Mouse (Mus musculus) megakaryocyte, embryonic 14.5 days (primary cell): ENCODE data around the gene D630023F18Rik. TPM values are rescaled to one million over a fixed set of nuclear protein-coding genes. Genes with fewer than 3 reads are reported as not detected.

Source experiments
- H3K27me3 ChIP-seq: replicated peaks from 2 replicates; pipeline ENCODE3; 2012; ENCODE audit warnings: inconsistent platforms
- H3K36me3 ChIP-seq: replicated peaks from 2 replicates; pipeline ENCODE3; 2012; ENCODE audit warnings: low read length, inconsistent platforms, mixed read lengths
- H3K4me1 ChIP-seq: 2 replicates; pipeline ENCODE4 v1.6.1; 2012; ENCODE audit warnings: inconsistent platforms
- H3K4me3 ChIP-seq: replicated peaks from 2 replicates; pipeline ENCODE3; 2012; ENCODE audit warnings: moderate library complexity, mild to moderate bottlenecking, inconsistent platforms
- H3K9me3 ChIP-seq: 2 replicates; pipeline ENCODE4 v1.6.1; 2012; ENCODE audit warnings: inconsistent platforms
- FLI1 ChIP-seq: IDR thresholded peaks from 2 replicates; pipeline ENCODE4 v1.6.1; 2012; ENCODE audit warnings: low read length, inconsistent platforms, mixed read lengths
- GATA1 ChIP-seq: IDR thresholded peaks from 3 replicates; pipeline ENCODE4 v1.6.1; 2012; ENCODE audit warnings: mixed read lengths, low read length, inconsistent platforms, borderline replicate concordance
- polyA plus RNA-seq: library from polyadenylated mRNA; stranded (reverse); fragments of >175 nt; gene quantifications from 2 replicates; pipeline ENCODE4 v1.2.3, GENCODE M21; 2012; ENCODE audit warnings: low replicate concordance; ENCODE audit not compliant: insufficient read depth

The D630023F18Rik gene
- polyA plus RNA-seq, 1 experiment, result not detected

GRCm38 (mm10) chr1:65088567-65089356, 34.3 kb downstream of the D630023F18Rik start:
- no peak overlapping the region for H3K4me3 ChIP-seq
- TF ChIP-seq GATA1 (no peak), FLI1 (no peak)
- peaks cover 6% of the 10 kb centered on the region for H3K4me1 ChIP-seq
- H3K36me3 ChIP-seq, result no peaks in the 10 kb centered on the region
- H3K27me3 ChIP-seq, result peaks cover 2% of the 10 kb centered on the region
- peaks cover 3% of the 10 kb centered on the region; the same call in 1 of the 2 replicates for H3K9me3 ChIP-seq

- no peaks in the 10 kb centered on the region for H3K4me1 ChIP-seq
- no peak within 1 kb of the TSS for H3K4me3 ChIP-seq
- H3K9me3 ChIP-seq, result 0 out of 2 replicates have a peak, but pooled peaks cover 2% of the 10 kb centered on the region
- H3K27me3 ChIP-seq, result peaks cover 2% of the 10 kb centered on the region
- no peaks in the 10 kb centered on the region for H3K36me3 ChIP-seq
- no peak for TF ChIP-seq GATA1
- TF ChIP-seq FLI1, result no peak
Observed at GRCm38 (mm10) chr1:65082188-65082587, 40.8 kb downstream of the D630023F18Rik start, which contains the start of gene Crygb. Crygb (minus strand) TSS chr1:65082288.

DNA sequence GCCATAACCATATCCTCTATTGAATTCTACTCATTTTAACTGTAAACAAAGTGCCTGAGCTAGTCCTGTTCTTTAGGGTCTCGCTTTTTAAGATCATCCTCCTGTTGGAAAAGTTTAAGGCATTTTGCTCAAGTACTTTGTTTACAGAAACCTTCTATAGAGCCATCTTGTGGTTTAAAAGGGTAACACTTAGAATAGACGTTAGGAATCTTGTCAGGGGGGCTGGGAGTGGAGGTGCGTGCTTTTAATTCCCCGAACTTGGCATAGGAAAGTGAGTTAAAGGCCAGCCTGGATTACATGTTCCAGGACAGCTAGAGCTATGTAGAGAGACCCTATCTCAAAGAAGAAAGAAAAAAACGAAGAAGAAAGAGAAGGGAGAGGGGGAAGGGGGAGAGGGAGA, 47.4 kb downstream of the D630023F18Rik start:
- Histone ChIP-seq H3K36me3 (no peaks in the 10 kb centered on the region), H3K9me3 (0 out of 2 replicates have a peak, but pooled peaks cover 2% of the 10 kb centered on the region), H3K4me1 (no peaks in the 10 kb centered on the region), H3K4me3 (no peak overlapping the region), H3K27me3 (no peaks in the 10 kb centered on the region)
- no peak for TF ChIP-seq FLI1

- TF ChIP-seq FLI1, result no peak
- no peak for TF ChIP-seq GATA1
- no peaks in the 10 kb centered on the region for H3K9me3 ChIP-seq
- H3K36me3 ChIP-seq, result no peaks in the 10 kb centered on the region
- H3K27me3 ChIP-seq, result no peaks in the 10 kb centered on the region
- no peak within 1 kb of the TSS for H3K4me3 ChIP-seq
- H3K4me1 ChIP-seq, result no peaks in the 10 kb centered on the region
Observed at GRCm38 (mm10) chr1:65073589-65073988, 49.4 kb downstream of the D630023F18Rik start, which contains the start of gene Crygc. Crygc (minus strand) TSS chr1:65073689.

DNA sequence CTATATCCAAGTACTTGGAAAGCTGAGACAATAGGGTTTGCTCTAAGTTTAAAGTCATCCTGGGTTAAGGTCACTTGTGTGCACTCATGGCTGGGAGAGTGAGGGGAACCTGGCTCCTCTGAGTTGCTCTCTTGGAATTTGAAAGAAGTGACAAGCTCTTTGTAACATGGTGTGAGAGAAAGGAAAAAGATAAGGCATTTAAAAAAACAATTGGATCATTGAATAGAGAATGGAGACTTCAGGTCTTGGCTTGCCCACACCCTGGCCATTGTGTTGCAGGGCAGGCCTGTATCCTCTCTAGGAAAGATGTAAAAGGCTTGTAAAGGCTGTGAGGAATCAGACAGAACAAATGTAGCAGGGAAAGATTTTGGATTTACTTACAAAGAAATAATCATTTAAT, 55.2 kb downstream of the D630023F18Rik start:
- no peaks in the 10 kb centered on the region for H3K36me3 ChIP-seq
- no peak for TF ChIP-seq FLI1
- TF ChIP-seq GATA1, result no peak
- peaks cover 4% of the 10 kb centered on the region for H3K9me3 ChIP-seq
- H3K27me3 ChIP-seq, result no peaks in the 10 kb centered on the region
- no peaks in the 10 kb centered on the region for H3K4me1 ChIP-seq
- no peak overlapping the region for H3K4me3 ChIP-seq

DNA sequence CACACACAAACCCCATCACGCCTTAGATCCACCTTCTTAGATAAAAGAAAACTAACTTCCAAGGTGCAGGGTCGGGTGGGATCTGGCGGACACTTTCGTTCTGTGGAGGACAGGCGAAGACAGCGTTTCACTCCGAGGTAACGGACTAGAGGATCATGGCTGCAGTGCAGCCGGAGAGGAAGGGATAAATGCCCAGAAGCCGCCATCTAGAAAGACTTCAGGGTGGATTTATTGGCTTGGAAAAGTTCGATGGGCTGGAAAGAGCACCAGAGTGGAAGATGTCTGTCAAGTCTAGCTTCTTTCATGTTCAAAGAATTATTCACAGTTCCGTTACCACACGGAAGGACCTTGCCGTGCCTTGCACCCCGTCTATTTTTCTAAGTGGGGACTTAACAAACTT, 58.8 kb downstream of the D630023F18Rik start:
- Histone ChIP-seq H3K4me1 (no peaks in the 10 kb centered on the region), H3K36me3 (no peaks in the 10 kb centered on the region), H3K27me3 (no peaks in the 10 kb centered on the region), H3K9me3 (peaks cover 4% of the 10 kb centered on the region), H3K4me3 (no peak overlapping the region)
- no peak for TF ChIP-seq GATA1

DNA sequence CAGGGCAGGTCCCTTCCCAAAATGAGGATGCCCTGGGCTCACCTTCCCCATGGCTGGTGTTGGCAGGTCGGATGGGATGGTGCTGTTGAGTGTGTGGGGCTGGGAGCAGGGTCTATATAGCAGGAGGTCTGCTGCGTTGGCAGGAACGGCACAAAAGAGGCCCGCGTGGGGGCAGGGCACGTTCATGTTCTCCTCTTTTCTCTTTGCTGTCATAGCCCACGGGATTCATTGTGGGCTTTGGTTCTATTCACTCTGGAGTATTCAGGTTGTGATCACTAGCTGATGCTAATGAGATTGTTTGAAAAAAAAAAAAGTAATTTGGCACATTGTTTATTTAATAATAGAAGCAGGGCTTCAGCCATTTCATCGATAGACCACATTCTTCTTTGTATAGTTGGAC, 59.7 kb downstream of the D630023F18Rik start, which contains the start of gene Crygd:
TSS of gene Crygd (minus strand) at position 101 of the 400 bp plus-strand sequence.
- no peaks in the 10 kb centered on the region for H3K4me1 ChIP-seq
- H3K36me3 ChIP-seq, result no peaks in the 10 kb centered on the region
- TF ChIP-seq FLI1, result no peak
- no peak for TF ChIP-seq GATA1
- H3K27me3 ChIP-seq, result no peaks in the 10 kb centered on the region
- peaks cover 4% of the 10 kb centered on the region for H3K9me3 ChIP-seq
- H3K4me3 ChIP-seq, result no peak within 1 kb of the TSS

Other genes with a start within 250 kb of the D630023F18Rik start
- gene Plekhm3, start 166.4 kb downstream of the D630023F18Rik start, polyA plus RNA-seq, result 0.89 TPM in 1 of 2 replicates, not detected in the other
- not detected in 2 replicates for gene Akr1cl, start 90.5 kb downstream of the D630023F18Rik start, polyA plus RNA-seq
- not detected in 2 replicates for gene Cryge, start 72.1 kb downstream of the D630023F18Rik start, polyA plus RNA-seq
- not detected in 2 replicates for gene Crygd, start 59.8 kb downstream of the D630023F18Rik start, polyA plus RNA-seq
- gene Crygc, start 49.5 kb downstream of the D630023F18Rik start, polyA plus RNA-seq, result not detected in 2 replicates
- not detected in 2 replicates for gene Crygb, start 40.9 kb downstream of the D630023F18Rik start, polyA plus RNA-seq
- gene Cryga, start 19.8 kb downstream of the D630023F18Rik start, polyA plus RNA-seq, result not detected in 2 replicates
- not detected in 2 replicates for gene Gm28845, start 3.7 kb downstream of the D630023F18Rik start, polyA plus RNA-seq
- 3.3 TPM in 1 of 2 replicates, not detected in the other for gene Idh1, start 63.3 kb upstream of the D630023F18Rik start, polyA plus RNA-seq
- 1.6 and 2.6 TPM in 2 replicates for gene Pikfyve, start 63.5 kb upstream of the D630023F18Rik start, polyA plus RNA-seq
- gene Pth2r, start 158.8 kb upstream of the D630023F18Rik start, polyA plus RNA-seq, result not detected in 2 replicates